Mouse (Mus musculus): ENCODE results near the gene Prpf39.

DNA sequence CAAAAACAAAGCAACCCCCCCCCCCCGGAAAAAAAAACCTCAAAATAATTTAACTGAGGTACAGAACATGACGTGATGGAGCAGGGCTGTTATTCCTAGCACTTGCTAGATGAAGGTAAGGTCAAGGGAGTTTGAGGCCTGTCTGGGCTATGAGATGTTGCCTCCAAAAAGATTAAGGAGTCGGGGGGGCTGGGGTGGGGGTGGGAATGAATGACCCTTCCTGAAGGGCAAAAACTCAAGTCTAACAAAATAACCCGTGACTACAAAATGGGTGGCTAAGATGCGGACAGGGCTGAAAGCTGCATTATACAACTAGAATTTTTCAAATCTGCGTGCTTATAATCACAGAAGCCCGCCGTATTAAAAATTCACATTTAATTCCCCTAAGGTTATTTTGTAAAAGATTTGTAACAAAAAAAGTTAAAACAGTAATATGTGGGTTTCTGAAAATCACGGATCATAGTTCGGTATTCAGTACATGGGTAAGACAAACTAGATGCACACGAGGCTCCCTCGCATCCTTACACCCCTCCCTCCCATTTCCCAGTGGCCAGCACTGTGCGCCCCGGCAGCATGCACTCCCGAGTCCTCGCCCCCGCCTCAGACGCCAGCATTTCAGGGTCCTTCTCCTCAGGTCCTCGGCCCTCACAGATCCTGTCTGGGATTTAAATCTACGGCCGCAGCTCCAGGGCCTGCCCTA lies 36.9 kb downstream of the Prpf39 start:
- no peak for TF ChIP-seq POLR2A (IDR thresholded peaks at IDR 0.05; ENCODE audit: borderline replicate concordance, low read depth, low read length)
- TF ChIP-seq CTCF (IDR thresholded peaks at IDR 0.05; ENCODE audit: low read depth, low read length) = no peak
